Mouse (Mus musculus) lung, adult 2 months (tissue): ENCODE results near the gene Fcer2a.

Source experiments
- CTCF ChIP-seq: fragments of 200-500 bp; IDR thresholded peaks from 2 replicates; pipeline ENCODE4 v1.5.1; 2011; ENCODE audit warnings: mild to moderate bottlenecking, low read length, control low read depth; ENCODE audit not compliant: insufficient read depth
- POLR2A ChIP-seq: fragments of 200-500 bp; IDR thresholded peaks from 2 replicates; pipeline ENCODE4 v1.6.1; 2011; ENCODE audit warnings: low read depth, mild to moderate bottlenecking, control low read depth, low read length, borderline replicate concordance; ENCODE audit errors: extremely low read depth

GRCm38 (mm10) chr8:3735599-3735998 lies 41.6 kb upstream of the Fcer2a start:
- TF ChIP-seq CTCF, result no peak
- no peak for TF ChIP-seq POLR2A
